Mouse (Mus musculus): ENCODE measurements around the gene Drg2. TPM values are rescaled to one million over a fixed set of nuclear protein-coding genes. Genes with fewer than 3 reads are reported as not detected.

Drg2 gene
- 118 and 123 TPM in 2 replicates for polyA plus RNA-seq (2014; fragmentation: Nextera tagmentation; extraction: Ambion mirVana)

GRCm38 (mm10) chr11:60454080-60454744, at the start of gene Drg2:
Drg2 (plus strand) TSS chr11:60454591.
- H3K27ac ChIP-seq (ENCODE audit: low read depth, low read length) = 0 out of 2 replicates have a peak within 1 kb of the TSS, but pooled peaks have one; percentile 37
- no peaks in the 10 kb centered on the region for H3K27me3 ChIP-seq (ENCODE audit: control insufficient read depth, insufficient read depth, low read length)
- WGBS = 5% methylated on average over 27 of the region's 27 CpGs
- peaks cover 28% of the 10 kb centered on the region for H3K36me3 ChIP-seq (ENCODE audit: control insufficient read depth, insufficient read depth, low read length)
- peak within 1 kb of the TSS; percentile 62 for H3K4me3 ChIP-seq (ENCODE audit: low read length)
- peak within 1 kb of the TSS; percentile 85 for H3K4me2 ChIP-seq (replicated peaks; ENCODE audit: low read depth, low read length)
- H3K9me3 ChIP-seq (ENCODE audit: control insufficient read depth, low read length) = no peaks in the 10 kb centered on the region
- ATAC-seq (ENCODE audit: low FRiP score, low TSS enrichment) = peak; percentile 90
- peaks cover 3% of the 10 kb centered on the region; the same call in 1 of the 2 replicates for H3K4me1 ChIP-seq (ENCODE audit: control insufficient read depth, insufficient read depth, low read length)
- peak within 1 kb of the TSS; percentile 72 for H3K9ac ChIP-seq (ENCODE audit: low read depth, low read length)

DNA sequence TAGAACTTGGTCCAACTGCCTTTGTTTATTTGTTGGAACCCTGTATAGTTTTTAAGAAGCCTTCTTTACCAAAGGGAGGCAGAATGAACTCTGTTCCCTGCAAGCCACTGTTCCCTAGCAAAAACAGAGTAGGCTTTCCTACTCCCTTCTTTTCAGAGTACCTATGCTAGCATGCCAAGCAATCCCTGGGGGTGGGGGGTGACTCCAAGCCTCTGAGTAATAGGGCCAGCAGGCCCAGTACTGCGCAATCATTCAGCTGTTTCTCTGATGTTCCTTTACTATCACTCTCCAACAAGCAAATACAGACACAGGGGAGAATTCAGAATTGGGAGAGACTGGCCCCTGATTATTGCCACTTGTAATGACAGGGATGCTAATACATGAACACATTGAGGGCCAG, 47.8 kb upstream of the Drg2 start:
- Histone ChIP-seq H3K9me3 (ENCODE audit: control insufficient read depth, low read length) (no peaks in the 10 kb centered on the region), H3K36me3 (ENCODE audit: control insufficient read depth, insufficient read depth, low read length) (peaks cover 76% of the 10 kb centered on the region), H3K4me3 (ENCODE audit: low read length) (no peak overlapping the region), H3K27ac (ENCODE audit: low read depth, low read length) (no peak overlapping the region), H3K4me2 (replicated peaks; ENCODE audit: low read depth, low read length) (no peak overlapping the region), H3K27me3 (ENCODE audit: control insufficient read depth, insufficient read depth, low read length) (no peaks in the 10 kb centered on the region), H3K9ac (ENCODE audit: low read depth, low read length) (no peak overlapping the region), H3K4me1 (ENCODE audit: control insufficient read depth, insufficient read depth, low read length) (no peaks in the 10 kb centered on the region)
- 95% methylated on average over 1 of the region's 1 CpGs for WGBS
- ATAC-seq (ENCODE audit: low FRiP score, low TSS enrichment) = no peak

GRCm38 (mm10) chr11:60412173-60412572, 42.2 kb upstream of the Drg2 start:
- H3K36me3 ChIP-seq (ENCODE audit: control insufficient read depth, insufficient read depth, low read length) = peaks cover 25% of the 10 kb centered on the region
- no peak overlapping the region for H3K27ac ChIP-seq (ENCODE audit: low read depth, low read length)
- peaks cover 8% of the 10 kb centered on the region for H3K4me1 ChIP-seq (ENCODE audit: control insufficient read depth, insufficient read depth, low read length)
- ATAC-seq (ENCODE audit: low FRiP score, low TSS enrichment) = no peak
- 12% methylated on average over 3 of the region's 3 CpGs for WGBS
- no peaks in the 10 kb centered on the region for H3K27me3 ChIP-seq (ENCODE audit: control insufficient read depth, insufficient read depth, low read length)
- no peak overlapping the region for H3K4me2 ChIP-seq (replicated peaks; ENCODE audit: low read depth, low read length)
- no peak overlapping the region for H3K4me3 ChIP-seq (ENCODE audit: low read length)
- H3K9me3 ChIP-seq (ENCODE audit: control insufficient read depth, low read length) = no peaks in the 10 kb centered on the region
- no peak overlapping the region for H3K9ac ChIP-seq (ENCODE audit: low read depth, low read length)

DNA sequence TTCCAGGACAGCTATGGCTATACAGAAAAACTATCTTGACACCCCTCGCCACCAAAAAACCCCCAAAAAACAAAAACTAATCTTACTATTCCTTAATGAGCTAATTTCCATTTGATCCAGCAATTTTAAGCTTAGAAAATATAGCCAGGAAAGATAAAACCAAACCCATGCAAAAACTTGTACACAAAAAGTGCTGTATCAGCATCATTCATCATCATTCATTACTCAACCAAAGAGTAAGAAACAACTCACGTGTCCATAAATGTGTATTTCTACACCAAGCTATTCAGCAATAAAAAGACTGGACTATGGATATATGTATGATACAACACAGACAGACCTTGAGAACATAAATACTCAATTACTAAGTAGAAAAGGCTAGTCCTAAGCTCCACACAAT, 41.5 kb upstream of the Drg2 start:
- Histone ChIP-seq H3K27me3 (ENCODE audit: control insufficient read depth, insufficient read depth, low read length) (no peaks in the 10 kb centered on the region), H3K27ac (ENCODE audit: low read depth, low read length) (no peak overlapping the region), H3K4me2 (replicated peaks; ENCODE audit: low read depth, low read length) (no peak overlapping the region), H3K9ac (ENCODE audit: low read depth, low read length) (no peak overlapping the region), H3K36me3 (ENCODE audit: control insufficient read depth, insufficient read depth, low read length) (peaks cover 18% of the 10 kb centered on the region), H3K4me1 (ENCODE audit: control insufficient read depth, insufficient read depth, low read length) (peaks cover 8% of the 10 kb centered on the region), H3K4me3 (ENCODE audit: low read length) (no peak overlapping the region), H3K9me3 (ENCODE audit: control insufficient read depth, low read length) (no peaks in the 10 kb centered on the region)
- ATAC-seq (ENCODE audit: low FRiP score, low TSS enrichment) = no peak
- 88% methylated on average over 2 of the region's 2 CpGs for WGBS

DNA sequence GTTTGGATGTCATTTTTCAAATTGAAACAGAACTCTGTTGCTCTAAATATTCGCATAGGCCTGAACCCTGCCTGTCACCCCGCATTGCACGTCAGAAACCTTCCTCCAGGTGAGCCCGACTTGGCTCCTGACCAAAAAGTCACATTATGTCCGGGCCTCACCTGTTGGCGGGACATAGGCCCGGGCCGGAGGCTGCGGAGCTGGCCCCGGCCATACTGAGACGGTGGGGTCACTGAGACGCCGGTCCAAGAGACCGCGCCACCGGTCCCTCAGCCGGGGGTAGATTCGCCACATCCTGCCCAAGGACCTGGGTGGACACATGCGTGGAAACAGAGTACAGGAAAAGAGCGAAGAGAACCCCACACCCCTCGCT, 37.8 kb upstream of the Drg2 start:
- Histone ChIP-seq H3K4me2 (replicated peaks; ENCODE audit: low read depth, low read length) (peak overlapping the region; percentile 48), H3K36me3 (ENCODE audit: control insufficient read depth, insufficient read depth, low read length) (no peaks in the 10 kb centered on the region), H3K27me3 (ENCODE audit: control insufficient read depth, insufficient read depth, low read length) (no peaks in the 10 kb centered on the region), H3K4me3 (ENCODE audit: low read length) (peak overlapping the region; percentile 95), H3K27ac (ENCODE audit: low read depth, low read length) (no peak overlapping the region), H3K9me3 (ENCODE audit: control insufficient read depth, low read length) (no peaks in the 10 kb centered on the region), H3K4me1 (ENCODE audit: control insufficient read depth, insufficient read depth, low read length) (peaks cover 19% of the 10 kb centered on the region), H3K9ac (ENCODE audit: low read depth, low read length) (peak overlapping the region; percentile 95)
- under 1% methylated on average over 21 of the region's 21 CpGs for WGBS
- peak; percentile 66 for ATAC-seq (ENCODE audit: low FRiP score, low TSS enrichment)

GRCm38 (mm10) chr11:60416963-60417716, 37.3 kb upstream of the Drg2 start, which contains the start of gene Gid4:
Gid4 (plus strand) TSS chr11:60417145.
- Histone ChIP-seq H3K4me1 (ENCODE audit: control insufficient read depth, insufficient read depth, low read length) (peaks cover 19% of the 10 kb centered on the region), H3K27ac (ENCODE audit: low read depth, low read length) (peak within 1 kb of the TSS; percentile 85), H3K27me3 (ENCODE audit: control insufficient read depth, insufficient read depth, low read length) (no peaks in the 10 kb centered on the region), H3K4me2 (replicated peaks; ENCODE audit: low read depth, low read length) (peak within 1 kb of the TSS; percentile 95), H3K36me3 (ENCODE audit: control insufficient read depth, insufficient read depth, low read length) (no peaks in the 10 kb centered on the region), H3K9ac (ENCODE audit: low read depth, low read length) (peak within 1 kb of the TSS; percentile 95), H3K9me3 (ENCODE audit: control insufficient read depth, low read length) (no peaks in the 10 kb centered on the region), H3K4me3 (ENCODE audit: low read length) (peak within 1 kb of the TSS; percentile 95)
- ATAC-seq (ENCODE audit: low FRiP score, low TSS enrichment) = peak; percentile 97
- WGBS = under 1% methylated on average over 73 of the region's 81 CpGs

- H3K27me3 ChIP-seq (ENCODE audit: control insufficient read depth, insufficient read depth, low read length) = no peaks in the 10 kb centered on the region
- under 1% methylated on average over 35 of the region's 39 CpGs for WGBS
- peak within 1 kb of the TSS; percentile 95 for H3K9ac ChIP-seq (ENCODE audit: low read depth, low read length)
- no peaks in the 10 kb centered on the region for H3K36me3 ChIP-seq (ENCODE audit: control insufficient read depth, insufficient read depth, low read length)
- peak within 1 kb of the TSS; percentile 95 for H3K4me3 ChIP-seq (ENCODE audit: low read length)
- peaks cover 19% of the 10 kb centered on the region for H3K4me1 ChIP-seq (ENCODE audit: control insufficient read depth, insufficient read depth, low read length)
- H3K4me2 ChIP-seq (replicated peaks; ENCODE audit: low read depth, low read length) = peak within 1 kb of the TSS; percentile 95
- peak; percentile 38 for ATAC-seq (ENCODE audit: low FRiP score, low TSS enrichment)
- peak within 1 kb of the TSS; percentile 85 for H3K27ac ChIP-seq (ENCODE audit: low read depth, low read length)
- H3K9me3 ChIP-seq (ENCODE audit: control insufficient read depth, low read length) = no peaks in the 10 kb centered on the region
Observed at GRCm38 (mm10) chr11:60417717-60418472, 36.5 kb upstream of the Drg2 start, which contains the start of gene Atpaf2. Atpaf2 (minus strand) TSS chr11:60418457.

DNA sequence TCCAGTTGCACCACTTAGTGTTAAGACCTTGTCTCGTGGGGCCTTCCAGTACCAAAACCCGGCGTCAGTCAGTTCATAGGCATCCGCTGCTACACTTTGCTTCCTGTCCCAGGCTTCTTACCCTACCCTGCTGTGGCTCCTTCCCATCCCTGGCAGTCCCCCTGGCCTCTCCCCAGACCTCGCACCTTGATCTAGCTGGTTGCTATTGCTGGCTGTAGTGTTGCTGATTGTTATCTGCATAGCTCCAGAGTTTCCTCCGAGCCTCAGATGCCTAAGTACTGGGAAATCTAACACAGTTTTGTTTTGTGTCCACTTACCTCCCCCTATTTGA, 36.0 kb upstream of the Drg2 start:
- Histone ChIP-seq H3K27ac (ENCODE audit: low read depth, low read length) (0 out of 2 replicates have a peak overlapping the region, but pooled peaks have one; percentile 85), H3K9ac (ENCODE audit: low read depth, low read length) (peak overlapping the region; percentile 95), H3K36me3 (ENCODE audit: control insufficient read depth, insufficient read depth, low read length) (no peaks in the 10 kb centered on the region), H3K4me3 (ENCODE audit: low read length) (peak overlapping the region; percentile 95), H3K9me3 (ENCODE audit: control insufficient read depth, low read length) (no peaks in the 10 kb centered on the region), H3K27me3 (ENCODE audit: control insufficient read depth, insufficient read depth, low read length) (no peaks in the 10 kb centered on the region), H3K4me2 (replicated peaks; ENCODE audit: low read depth, low read length) (peak overlapping the region; percentile 95), H3K4me1 (ENCODE audit: control insufficient read depth, insufficient read depth, low read length) (peaks cover 19% of the 10 kb centered on the region)
- whole genome bisulfite sequencing = 8% methylated on average over 6 of the region's 6 CpGs
- no peak for ATAC-seq (ENCODE audit: low FRiP score, low TSS enrichment)
